10 mouse cellular contexts compared by ENCODE assay signal in genomic region chr11:120493911-120494310, GRCm38 (mm10). TPM values are rescaled to one million over a fixed set of nuclear protein-coding genes. Genes with fewer than 3 reads are reported as not detected.
DNase-seq lines count a peak whose midpoint lies in the region; ATAC-seq and TF ChIP-seq lines count a peak whose summit lies in the region.
"Had no signal": no experiment of that assay in that cellular context is flagged by ENCODE, and none has a peak within 500 bp of the region (broad histone marks: within the 10 kb centered on the region; RNA-seq: fewer than 3 reads in every experiment).

No protein-coding gene starts in this region.

- peak overlapping the region; percentile 86; the same call in 1 of the 2 replicates for H3K4me2 ChIP-seq in hindbrain, embryonic 12.5 days (replicated peaks)
- no peak overlapping the region for H3K4me2 ChIP-seq in hindbrain, postnatal 0 days (ENCODE audit: low read depth, low read length)
- peak overlapping the region; percentile 98; the same call in 1 of the 2 replicates for H3K4me2 ChIP-seq in midbrain, embryonic 13.5 days (replicated peaks)
- H3K4me2 ChIP-seq in midbrain, embryonic 15.5 days, result no peak overlapping the region
- H3K4me2 ChIP-seq in limb, embryonic 13.5 days (replicated peaks), result peak overlapping the region; percentile 97; the same call in 1 of the 2 replicates

- H3K27ac ChIP-seq in hindbrain, embryonic 12.5 days, result no peak overlapping the region
- H3K27ac ChIP-seq in hindbrain, postnatal 0 days, result no peak overlapping the region
- H3K27ac ChIP-seq in midbrain, embryonic 13.5 days, result no peak overlapping the region
- H3K27ac ChIP-seq in midbrain, embryonic 15.5 days, result no peak overlapping the region
- H3K27ac ChIP-seq in limb, embryonic 13.5 days, result no peak overlapping the region

- no peaks in the 10 kb centered on the region for H3K9me3 ChIP-seq in hindbrain, embryonic 12.5 days (replicated peaks)
- H3K9me3 ChIP-seq in hindbrain, postnatal 0 days (ENCODE audit: low read length), result no peaks in the 10 kb centered on the region
- no peaks in the 10 kb centered on the region for H3K9me3 ChIP-seq in midbrain, embryonic 13.5 days
- no peaks in the 10 kb centered on the region for H3K9me3 ChIP-seq in midbrain, embryonic 15.5 days
- no peaks in the 10 kb centered on the region for H3K9me3 ChIP-seq in limb, embryonic 13.5 days

- WGBS in hindbrain, embryonic 12.5 days, result 83% methylated on average over 3 of the region's 3 CpGs
- 85% methylated on average over 3 of the region's 3 CpGs for WGBS in hindbrain, postnatal 0 days
- 92% methylated on average over 3 of the region's 3 CpGs for WGBS in midbrain, embryonic 13.5 days
- 84% methylated on average over 3 of the region's 3 CpGs for WGBS in midbrain, embryonic 15.5 days
- 83% methylated on average over 3 of the region's 3 CpGs for WGBS in limb, embryonic 13.5 days

- H3K4me1 ChIP-seq in hindbrain, embryonic 12.5 days, result peaks cover 34% of the 10 kb centered on the region
- peaks cover 19% of the 10 kb centered on the region for H3K4me1 ChIP-seq in hindbrain, postnatal 0 days (ENCODE audit: insufficient read depth, low read length)
- peaks cover 39% of the 10 kb centered on the region for H3K4me1 ChIP-seq in midbrain, embryonic 13.5 days (replicated peaks)
- H3K4me1 ChIP-seq in midbrain, embryonic 15.5 days, result peaks cover 38% of the 10 kb centered on the region
- peaks cover 42% of the 10 kb centered on the region for H3K4me1 ChIP-seq in limb, embryonic 13.5 days

- ATAC-seq in hindbrain, embryonic 12.5 days (ENCODE audit: low FRiP score), result no peak
- no peak for ATAC-seq in hindbrain, postnatal 0 days
- no peak for ATAC-seq in midbrain, embryonic 13.5 days
- no peak for ATAC-seq in midbrain, embryonic 15.5 days (replicated peaks)
- ATAC-seq in limb, embryonic 13.5 days (ENCODE audit: low FRiP score, low read depth), result no peak

- no peak overlapping the region for H3K4me3 ChIP-seq in hindbrain, embryonic 12.5 days
- H3K4me3 ChIP-seq in hindbrain, postnatal 0 days (ENCODE audit: low read length), result no peak overlapping the region
- H3K4me3 ChIP-seq in midbrain, embryonic 13.5 days (replicated peaks), result no peak overlapping the region
- H3K4me3 ChIP-seq in midbrain, embryonic 15.5 days, result no peak overlapping the region
- H3K4me3 ChIP-seq in limb, embryonic 13.5 days, result peak overlapping the region; percentile 94; the same call in 1 of the 2 replicates

- peaks cover 49% of the 10 kb centered on the region for H3K36me3 ChIP-seq in hindbrain, embryonic 12.5 days
- peaks cover 38% of the 10 kb centered on the region for H3K36me3 ChIP-seq in hindbrain, postnatal 0 days (ENCODE audit: insufficient read depth, low read length)
- peaks cover 49% of the 10 kb centered on the region for H3K36me3 ChIP-seq in midbrain, embryonic 13.5 days
- peaks cover 13% of the 10 kb centered on the region; the same call in 1 of the 2 replicates for H3K36me3 ChIP-seq in midbrain, embryonic 15.5 days (replicated peaks)
- H3K36me3 ChIP-seq in limb, embryonic 13.5 days, result peaks cover 51% of the 10 kb centered on the region

- no peak for TF ChIP-seq CTCF in hindbrain, postnatal 0 days (IDR thresholded peaks at IDR 0.05; ENCODE audit: low read depth)

- DNase-seq in hindbrain, postnatal 0 days (ENCODE audit: low spot score), result no peak
- DNase-seq in adipocyte (ENCODE audit: low spot score), result no peak
- DNase-seq in right cerebral cortex, postnatal 36 days (ENCODE audit: low spot score in 2 of 2), result no peak
- DNase-seq in testis, postnatal 14 days (ENCODE audit: low spot score), result no peak
- DNase-seq: adrenal gland, adult 2 months; heart, postnatal 36 days had no signal

- H3K27me3 ChIP-seq in hindbrain, embryonic 12.5 days, result no peaks in the 10 kb centered on the region
- H3K27me3 ChIP-seq in hindbrain, postnatal 0 days (ENCODE audit: insufficient read depth, low read length), result no peaks in the 10 kb centered on the region
- no peaks in the 10 kb centered on the region for H3K27me3 ChIP-seq in midbrain, embryonic 13.5 days
- no peaks in the 10 kb centered on the region for H3K27me3 ChIP-seq in midbrain, embryonic 15.5 days (replicated peaks)
- H3K27me3 ChIP-seq in limb, embryonic 13.5 days, result no peaks in the 10 kb centered on the region

- no peak overlapping the region for H3K9ac ChIP-seq in hindbrain, embryonic 12.5 days
- H3K9ac ChIP-seq in hindbrain, postnatal 0 days (replicated peaks; ENCODE audit: low read length), result no peak overlapping the region
- 0 out of 2 replicates have a peak overlapping the region, but pooled peaks have one; percentile 86 for H3K9ac ChIP-seq in midbrain, embryonic 13.5 days (replicated peaks)
- H3K9ac ChIP-seq in midbrain, embryonic 15.5 days, result no peak overlapping the region
- peak overlapping the region; percentile 85 for H3K9ac ChIP-seq in limb, embryonic 13.5 days

RNA-seq across cellular contexts. Expression of gene Slc25a10, which starts 2.3 kb away (rescaled TPM):
- polyA plus RNA-seq in hindbrain, embryonic 12.5 days (2016; fragmentation: Nextera tagmentation; extraction: Ambion mirVana), result 37.7 and 38.0 TPM in 2 replicates
- total RNA-seq in hindbrain, postnatal 0 days (2014; rRNA removed), result 41.3 and 52.5 TPM in 2 replicates
- 28.0 and 28.8 TPM in 2 replicates for polyA plus RNA-seq in hindbrain, postnatal 0 days (2015; fragmentation: Nextera tagmentation; extraction: Ambion mirVana)
- polyA plus RNA-seq in midbrain, embryonic 13.5 days (2015; fragmentation: Nextera tagmentation; extraction: Ambion mirVana), result 28.2 and 29.2 TPM in 2 replicates
- polyA plus RNA-seq in midbrain, embryonic 15.5 days (2015; fragmentation: Nextera tagmentation; extraction: Ambion mirVana), result 28.6 and 29.2 TPM in 2 replicates
- 46.8 and 49.0 TPM in 2 replicates for polyA plus RNA-seq in limb, embryonic 13.5 days (2015; fragmentation: Nextera tagmentation; extraction: Ambion mirVana)

RNA-seq across cellular contexts. Expression of gene Mrpl12, which starts 9.5 kb away (rescaled TPM):
- polyA plus RNA-seq in hindbrain, embryonic 12.5 days (2016; fragmentation: Nextera tagmentation; extraction: Ambion mirVana), result 104 and 108 TPM in 2 replicates
- 37.5 and 52.4 TPM in 2 replicates for total RNA-seq in hindbrain, postnatal 0 days (2014; rRNA removed)
- polyA plus RNA-seq in hindbrain, postnatal 0 days (2015; fragmentation: Nextera tagmentation; extraction: Ambion mirVana), result 147 and 155 TPM in 2 replicates
- polyA plus RNA-seq in midbrain, embryonic 13.5 days (2015; fragmentation: Nextera tagmentation; extraction: Ambion mirVana), result 111 and 113 TPM in 2 replicates
- 112 and 115 TPM in 2 replicates for polyA plus RNA-seq in midbrain, embryonic 15.5 days (2015; fragmentation: Nextera tagmentation; extraction: Ambion mirVana)
- polyA plus RNA-seq in limb, embryonic 13.5 days (2015; fragmentation: Nextera tagmentation; extraction: Ambion mirVana), result 120 and 124 TPM in 2 replicates

RNA-seq across cellular contexts. Expression of gene Arl16, which starts 26.5 kb away (rescaled TPM):
- 57.1 and 58.4 TPM in 2 replicates for polyA plus RNA-seq in hindbrain, embryonic 12.5 days (2016; fragmentation: Nextera tagmentation; extraction: Ambion mirVana)
- total RNA-seq in hindbrain, postnatal 0 days (2014; rRNA removed), result 67.2 and 113 TPM in 2 replicates
- 71.2 and 73.0 TPM in 2 replicates for polyA plus RNA-seq in hindbrain, postnatal 0 days (2015; fragmentation: Nextera tagmentation; extraction: Ambion mirVana)
- 64.7 and 67.8 TPM in 2 replicates for polyA plus RNA-seq in midbrain, embryonic 13.5 days (2015; fragmentation: Nextera tagmentation; extraction: Ambion mirVana)
- polyA plus RNA-seq in midbrain, embryonic 15.5 days (2015; fragmentation: Nextera tagmentation; extraction: Ambion mirVana), result 63.0 and 64.1 TPM in 2 replicates
- 65.8 and 67.9 TPM in 2 replicates for polyA plus RNA-seq in limb, embryonic 13.5 days (2015; fragmentation: Nextera tagmentation; extraction: Ambion mirVana)

RNA-seq across cellular contexts. Expression of gene Ccdc137, which starts 36.0 kb away (rescaled TPM):
- 33.8 and 35.5 TPM in 2 replicates for polyA plus RNA-seq in hindbrain, embryonic 12.5 days (2016; fragmentation: Nextera tagmentation; extraction: Ambion mirVana)
- 10.4 and 15.4 TPM in 2 replicates for total RNA-seq in hindbrain, postnatal 0 days (2014; rRNA removed)
- polyA plus RNA-seq in hindbrain, postnatal 0 days (2015; fragmentation: Nextera tagmentation; extraction: Ambion mirVana), result 17.3 and 18.7 TPM in 2 replicates
- 26.1 and 28.7 TPM in 2 replicates for polyA plus RNA-seq in midbrain, embryonic 13.5 days (2015; fragmentation: Nextera tagmentation; extraction: Ambion mirVana)
- polyA plus RNA-seq in midbrain, embryonic 15.5 days (2015; fragmentation: Nextera tagmentation; extraction: Ambion mirVana), result 27.9 and 28.1 TPM in 2 replicates
- 37.1 and 41.7 TPM in 2 replicates for polyA plus RNA-seq in limb, embryonic 13.5 days (2015; fragmentation: Nextera tagmentation; extraction: Ambion mirVana)

RNA-seq across cellular contexts. Expression of gene Oxld1, which starts 36.0 kb away (rescaled TPM):
- 10.6 and 11.3 TPM in 2 replicates for polyA plus RNA-seq in hindbrain, embryonic 12.5 days (2016; fragmentation: Nextera tagmentation; extraction: Ambion mirVana)
- total RNA-seq in hindbrain, postnatal 0 days (2014; rRNA removed), result 11.7 and 11.9 TPM in 2 replicates
- 13.3 and 13.6 TPM in 2 replicates for polyA plus RNA-seq in hindbrain, postnatal 0 days (2015; fragmentation: Nextera tagmentation; extraction: Ambion mirVana)
- polyA plus RNA-seq in midbrain, embryonic 13.5 days (2015; fragmentation: Nextera tagmentation; extraction: Ambion mirVana), result 10.6 and 12.5 TPM in 2 replicates
- polyA plus RNA-seq in midbrain, embryonic 15.5 days (2015; fragmentation: Nextera tagmentation; extraction: Ambion mirVana), result 9.8 and 11.4 TPM in 2 replicates
- polyA plus RNA-seq in limb, embryonic 13.5 days (2015; fragmentation: Nextera tagmentation; extraction: Ambion mirVana), result 12.2 and 12.4 TPM in 2 replicates

Comparison
In these comparisons a context has a peak if more than half of its experiments do, and no peak if none do; other contexts are left out.
1. H3K4me2 ChIP-seq: peak in hindbrain, embryonic 12.5 days (single experiment), midbrain, embryonic 13.5 days (single experiment) and limb, embryonic 13.5 days (single experiment); none in hindbrain, postnatal 0 days (single experiment) and midbrain, embryonic 15.5 days (single experiment).
2. H3K9ac ChIP-seq: peak in midbrain, embryonic 13.5 days (single experiment) and limb, embryonic 13.5 days (single experiment); none in hindbrain, embryonic 12.5 days (single experiment), hindbrain, postnatal 0 days (single experiment) and midbrain, embryonic 15.5 days (single experiment).